Mouse (Mus musculus) ES-Bruce4 (cell line): Measurements from ENCODE around the gene Pik3r5. TPM values are rescaled to one million over a fixed set of nuclear protein-coding genes. Genes with fewer than 3 reads are reported as not detected.

Source experiments
- H3K27ac ChIP-seq: 2 replicates; pipeline ENCODE4 v1.5.1; 2012; ENCODE audit warnings: low read length, inconsistent platforms; ENCODE audit not compliant: insufficient read depth
- H3K27me3 ChIP-seq: 2 replicates; pipeline ENCODE4 v1.6.1; 2012; ENCODE audit warnings: mild to moderate bottlenecking, low read length, inconsistent platforms; ENCODE audit not compliant: control insufficient read depth, poor library complexity, insufficient read depth, severe bottlenecking
- H3K36me3 ChIP-seq: 2 replicates; pipeline ENCODE4 v1.6.1; 2012; ENCODE audit warnings: inconsistent platforms, mild to moderate bottlenecking, low read length, moderate library complexity; ENCODE audit not compliant: control insufficient read depth, poor library complexity, insufficient read depth, severe bottlenecking
- H3K4me1 ChIP-seq: one replicate; pipeline ENCODE4 v1.8.1; 2011; ENCODE audit warnings: low read length; ENCODE audit not compliant: control insufficient read depth, insufficient read depth
- H3K4me3 ChIP-seq: 2 replicates; pipeline ENCODE4 v1.5.1; 2011; ENCODE audit warnings: low read depth, mild to moderate bottlenecking, low read length
- H3K9ac ChIP-seq: 2 replicates; pipeline ENCODE4 v1.6.1; 2012; ENCODE audit warnings: low read depth, mild to moderate bottlenecking, inconsistent platforms; ENCODE audit not compliant: poor library complexity, severe bottlenecking
- H3K9me3 ChIP-seq: replicated peaks from 2 replicates; pipeline ENCODE4 v1.6.1; 2012; ENCODE audit warnings: mild to moderate bottlenecking, low read length, inconsistent platforms; ENCODE audit not compliant: control insufficient read depth, poor library complexity, insufficient read depth, severe bottlenecking
- CTCF ChIP-seq: IDR thresholded peaks from one replicate; pipeline ENCODE4 v1.8.1; 2011; ENCODE audit warnings: low read depth, low read length
- EP300 ChIP-seq: IDR thresholded peaks from 2 replicates; pipeline ENCODE4 v1.6.1; 2011; ENCODE audit warnings: low read depth, low read length; ENCODE audit not compliant: insufficient read depth
- POLR2A ChIP-seq: IDR thresholded peaks from one replicate; pipeline ENCODE4 v1.8.1; 2011; ENCODE audit warnings: low read length; ENCODE audit not compliant: insufficient read depth
- polyA plus RNA-seq: library from polyadenylated mRNA; stranded (reverse); fragments of >200 nt; gene quantifications from 2 replicates; pipeline ENCODE4 v1.2.4, GENCODE M21; 2011; ENCODE audit warnings: low read depth; ENCODE audit not compliant: missing spikeins, insufficient read depth, insufficient read length

Gene Pik3r5
- polyA plus RNA-seq, 1 experiment, result 1.7 TPM

DNA sequence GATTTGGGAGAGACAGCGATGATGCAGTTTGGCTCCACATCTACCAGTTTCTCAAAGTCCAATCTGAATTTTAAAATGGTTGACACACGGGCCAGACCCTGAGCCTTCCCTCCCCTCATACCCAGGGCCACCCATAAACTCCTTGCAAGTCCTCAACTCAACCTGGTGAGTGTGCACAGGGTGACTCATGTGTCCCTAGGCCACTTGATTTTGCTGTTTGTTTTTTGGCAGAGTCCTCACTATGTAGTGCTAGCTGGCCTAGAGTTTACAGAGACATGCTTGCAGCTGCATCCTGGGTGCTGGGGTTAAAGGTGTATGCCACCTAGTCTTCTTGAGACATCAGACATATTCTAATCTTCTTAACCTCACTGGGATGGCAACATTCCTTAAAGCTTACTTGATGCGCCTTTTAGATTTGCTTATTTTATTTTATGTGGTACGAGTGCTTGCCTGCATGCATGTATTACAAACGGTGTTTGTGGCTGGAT, 4.8 kb upstream of the Pik3r5 start:
- Histone ChIP-seq H3K36me3 (no peaks in the 10 kb centered on the region), H3K27me3 (no peaks in the 10 kb centered on the region), H3K9me3 (no peaks in the 10 kb centered on the region), H3K4me1 (no peaks in the 10 kb centered on the region), H3K9ac (no peak overlapping the region), H3K4me3 (no peak overlapping the region), H3K27ac (no peak overlapping the region)
- TF ChIP-seq EP300 (no peak), POLR2A (no peak), CTCF (no peak)

DNA sequence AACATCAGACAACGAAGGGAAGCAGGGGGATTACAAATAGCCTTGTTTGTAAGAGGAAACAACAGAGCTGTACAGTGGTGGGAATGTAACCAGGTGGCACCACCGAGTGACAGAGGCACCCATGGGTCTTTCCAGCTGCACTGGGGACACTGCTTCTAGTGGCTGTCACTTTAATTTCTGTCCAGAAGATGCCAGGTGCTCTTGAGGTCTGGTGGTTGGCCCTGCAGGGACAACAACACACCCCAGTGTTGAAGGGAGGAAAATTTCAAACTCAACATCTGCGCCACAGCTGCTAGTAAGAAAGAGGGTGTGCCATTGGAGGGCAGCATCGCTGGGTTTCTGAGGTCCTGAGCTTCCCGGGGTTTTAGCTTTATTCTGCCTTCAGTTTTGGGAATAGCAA, 1.3 kb upstream of the Pik3r5 start:
- Histone ChIP-seq H3K9ac (no peak overlapping the region), H3K4me1 (no peaks in the 10 kb centered on the region), H3K36me3 (no peaks in the 10 kb centered on the region), H3K27ac (no peak overlapping the region), H3K9me3 (no peaks in the 10 kb centered on the region), H3K4me3 (no peak overlapping the region), H3K27me3 (no peaks in the 10 kb centered on the region)
- TF ChIP-seq EP300 (no peak), POLR2A (no peak), CTCF (no peak)

DNA sequence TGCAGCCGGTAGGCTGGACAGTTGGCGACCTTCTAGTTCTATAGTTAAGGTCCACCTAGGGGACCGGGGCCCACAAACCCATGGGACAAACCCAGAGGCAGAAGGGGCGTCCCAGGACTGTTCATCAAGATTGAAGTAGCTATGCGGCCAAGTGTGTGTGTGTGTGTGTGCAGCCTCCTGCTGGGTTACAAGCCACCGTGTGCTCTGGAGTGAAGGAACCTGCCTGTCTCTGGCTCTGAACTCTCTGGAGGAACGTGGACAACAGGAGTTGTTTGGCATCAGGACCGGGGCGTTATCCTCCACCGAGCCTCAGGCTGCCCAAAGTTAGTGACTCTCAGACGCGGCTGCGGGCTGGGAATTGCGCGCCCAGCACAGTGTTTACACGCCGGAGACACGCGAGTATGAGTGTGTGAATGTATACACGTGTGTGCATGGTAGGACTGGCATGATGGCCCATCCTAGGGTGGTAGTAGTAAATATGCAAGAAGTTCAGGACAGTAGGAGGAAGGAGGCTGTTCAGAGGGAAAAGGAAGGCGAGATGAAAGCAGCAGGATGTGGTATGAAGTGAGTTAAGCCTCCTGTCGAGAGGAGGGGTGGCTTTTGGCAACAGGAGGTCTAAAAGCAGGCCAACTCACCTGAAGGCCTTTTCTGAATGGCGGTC, 570 bp downstream of the Pik3r5 start:
- no peak overlapping the region for H3K27ac ChIP-seq
- TF ChIP-seq POLR2A, result no peak
- TF ChIP-seq EP300, result 0 out of 2 replicates have a peak, but pooled peaks have one; percentile 4
- TF ChIP-seq CTCF, result no peak
- no peaks in the 10 kb centered on the region for H3K9me3 ChIP-seq

DNA sequence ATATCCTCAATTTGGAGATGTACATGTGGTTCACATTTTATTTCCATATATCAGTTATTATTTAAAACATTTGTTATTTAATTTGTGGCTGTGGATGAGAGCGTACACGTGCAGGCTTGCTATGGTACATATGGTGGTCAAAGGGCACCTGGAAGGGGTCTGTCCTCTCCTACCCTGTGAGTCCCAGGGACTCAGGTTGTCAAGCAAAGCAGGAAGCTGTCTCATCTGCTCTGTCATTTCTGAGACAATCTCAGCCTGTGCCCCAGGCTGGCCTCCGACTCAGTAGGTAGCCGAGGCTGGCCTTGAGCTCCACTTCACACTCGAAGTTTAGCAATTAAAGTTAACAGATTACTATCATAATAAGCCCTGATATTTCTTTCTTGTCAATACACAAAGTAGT, 1.6 kb downstream of the Pik3r5 start:
- Histone ChIP-seq H3K27me3 (no peaks in the 10 kb centered on the region; the same call in 1 of the 2 replicates), H3K9ac (no peak overlapping the region), H3K4me1 (no peaks in the 10 kb centered on the region), H3K4me3 (no peak overlapping the region), H3K27ac (no peak overlapping the region), H3K36me3 (no peaks in the 10 kb centered on the region), H3K9me3 (no peaks in the 10 kb centered on the region)
- TF ChIP-seq EP300 (no peak), POLR2A (no peak), CTCF (no peak)

More for the DNA sequence above, 570 bp downstream of the Pik3r5 start:
- Histone ChIP-seq H3K4me1 (no peaks in the 10 kb centered on the region), H3K27me3 (no peaks in the 10 kb centered on the region), H3K9ac (peak overlapping the region; percentile 22), H3K4me3 (peak overlapping the region; percentile 53), H3K36me3 (no peaks in the 10 kb centered on the region)

DNA sequence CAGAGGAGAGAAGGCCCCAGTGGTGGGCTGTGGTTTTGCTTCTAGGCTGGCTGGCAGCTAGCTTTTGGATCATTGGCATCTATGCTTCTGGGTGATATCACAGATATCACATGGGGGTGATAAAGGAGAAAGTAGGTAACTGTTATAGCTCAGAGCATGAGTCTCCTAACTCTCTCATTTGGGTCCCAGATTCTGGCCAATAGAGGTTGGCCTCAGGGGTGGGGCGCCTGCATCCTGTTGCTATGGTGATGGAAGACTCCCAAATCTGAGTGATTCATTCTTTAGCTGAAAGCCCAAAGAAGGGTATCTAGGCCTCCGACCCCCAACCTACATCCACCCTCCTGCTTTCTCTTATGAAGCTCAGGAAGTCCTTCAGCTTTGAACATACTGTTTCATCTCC, 2.8 kb downstream of the Pik3r5 start:
- Histone ChIP-seq H3K27me3 (no peaks in the 10 kb centered on the region; the same call in 1 of the 2 replicates), H3K36me3 (no peaks in the 10 kb centered on the region), H3K4me3 (no peak overlapping the region), H3K9ac (no peak overlapping the region), H3K27ac (no peak overlapping the region), H3K9me3 (no peaks in the 10 kb centered on the region), H3K4me1 (no peaks in the 10 kb centered on the region)
- TF ChIP-seq CTCF (no peak), EP300 (no peak), POLR2A (no peak)

- Histone ChIP-seq H3K36me3 (no peaks in the 10 kb centered on the region), H3K27me3 (no peaks in the 10 kb centered on the region; the same call in 1 of the 2 replicates), H3K9ac (no peak overlapping the region), H3K4me1 (no peaks in the 10 kb centered on the region), H3K27ac (no peak overlapping the region), H3K9me3 (no peaks in the 10 kb centered on the region), H3K4me3 (no peak overlapping the region)
- TF ChIP-seq POLR2A (no peak), CTCF (no peak), EP300 (no peak)
These were observed 3.7 kb downstream of the Pik3r5 start for GRCm38 (mm10) chr11:68435601-68436000.
